ENCODE assay signal across 25 mouse cellular contexts in the genomic region with DNA sequence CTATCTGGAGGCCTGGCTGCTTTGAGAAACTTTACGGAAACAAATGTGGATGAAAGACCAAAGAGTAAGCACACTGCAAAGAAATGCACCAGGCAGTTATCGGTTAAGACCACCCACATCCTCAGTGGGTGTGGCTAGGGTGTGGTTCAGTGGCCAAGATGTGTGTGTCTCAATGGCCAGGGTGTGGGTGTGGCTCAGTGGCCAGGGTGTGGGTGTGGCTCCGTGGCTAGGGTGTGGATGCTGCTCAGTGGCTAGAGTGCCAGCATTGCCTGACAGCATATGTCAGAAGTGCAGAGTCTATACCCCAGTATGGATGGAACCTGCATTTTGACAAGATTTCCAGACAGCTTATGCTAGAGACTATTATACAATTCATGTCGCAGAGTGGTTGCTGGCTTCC. TPM values are rescaled to one million over a fixed set of nuclear protein-coding genes. Genes with fewer than 3 reads are reported as not detected.
DNase-seq lines count a peak whose midpoint lies in the region; ATAC-seq lines count a peak whose summit lies in the region.
"Had no signal": no experiment of that assay in that cellular context is flagged by ENCODE, and none has a peak within 500 bp of the region (broad histone marks: within the 10 kb centered on the region; RNA-seq: fewer than 3 reads in every experiment).

No protein-coding gene starts in this region.

- H3K4me2 ChIP-seq in limb, embryonic 15.5 days: no peak overlapping the region
- no peak overlapping the region for H3K4me2 ChIP-seq in forebrain, embryonic 11.5 days (ENCODE audit: low read depth, low read length, severe bottlenecking)
- H3K4me2 ChIP-seq: embryonic facial prominence, embryonic 12.5 days; heart, embryonic 12.5 days; hindbrain, embryonic 13.5 days; limb, embryonic 12.5 days; midbrain, embryonic 13.5 days; neural tube, embryonic 13.5 days had no signal

- peaks cover 4% of the 10 kb centered on the region; the same call in 1 of the 2 replicates for H3K4me1 ChIP-seq in limb, embryonic 15.5 days
- H3K4me1 ChIP-seq in limb, embryonic 10.5 days: no peaks in the 10 kb centered on the region
- no peaks in the 10 kb centered on the region for H3K4me1 ChIP-seq in forebrain, embryonic 11.5 days (replicated peaks; ENCODE audit: control insufficient read depth, insufficient read depth, low read length)
- H3K4me1 ChIP-seq: embryonic facial prominence, embryonic 12.5 days; heart, embryonic 12.5 days; limb, embryonic 12.5 days had no signal

- no peaks in the 10 kb centered on the region for H3K27me3 ChIP-seq in limb, embryonic 15.5 days
- no peaks in the 10 kb centered on the region for H3K27me3 ChIP-seq in limb, embryonic 10.5 days (ENCODE audit: low read depth, poor library complexity, severe bottlenecking)
- no peaks in the 10 kb centered on the region for H3K27me3 ChIP-seq in forebrain, embryonic 11.5 days (ENCODE audit: control insufficient read depth, insufficient read depth, low read length)
- H3K27me3 ChIP-seq: CH12.LX; embryonic facial prominence, embryonic 12.5 days; heart, embryonic 12.5 days; hindbrain, embryonic 13.5 days; limb, embryonic 12.5 days; midbrain, embryonic 13.5 days; neural tube, embryonic 13.5 days had no signal

- peak; percentile 62; the same call in 1 of the 2 replicates for ATAC-seq in limb, embryonic 15.5 days (ENCODE audit: insufficient number of reproducible peaks, low FRiP score, low TSS enrichment, low read depth)
- ATAC-seq in megakaryocyte progenitor cell, adult 5-6 weeks (replicated peaks; ENCODE audit: poor library complexity): peak; percentile 71
- no peak for ATAC-seq in forebrain, embryonic 11.5 days (replicated peaks; ENCODE audit: low FRiP score)
- ATAC-seq: activated CD4-positive, CD25-positive, alpha-beta regulatory T cell, adult 4 months; forebrain, embryonic 16.5 days; midbrain, embryonic 13.5 days had no signal

- H3K4me3 ChIP-seq in limb, embryonic 15.5 days: no peak overlapping the region
- no peak overlapping the region for H3K4me3 ChIP-seq in limb, embryonic 10.5 days
- no peak overlapping the region for H3K4me3 ChIP-seq in forebrain, embryonic 11.5 days (ENCODE audit: low read depth, low read length)
- H3K4me3 ChIP-seq: embryonic facial prominence, embryonic 12.5 days; heart, embryonic 12.5 days; hindbrain, embryonic 13.5 days; limb, embryonic 12.5 days; midbrain, embryonic 13.5 days; neural tube, embryonic 13.5 days had no signal

- no peaks in the 10 kb centered on the region for H3K36me3 ChIP-seq in limb, embryonic 15.5 days
- H3K36me3 ChIP-seq in limb, embryonic 10.5 days: no peaks in the 10 kb centered on the region
- no peaks in the 10 kb centered on the region for H3K36me3 ChIP-seq in forebrain, embryonic 11.5 days (ENCODE audit: control insufficient read depth, insufficient read depth, low read length)
- H3K36me3 ChIP-seq: embryonic facial prominence, embryonic 12.5 days; heart, embryonic 12.5 days; hindbrain, embryonic 13.5 days; limb, embryonic 12.5 days; midbrain, embryonic 13.5 days; neural tube, embryonic 13.5 days had no signal

- no peak overlapping the region for H3K9ac ChIP-seq in limb, embryonic 15.5 days
- H3K9ac ChIP-seq in forebrain, embryonic 11.5 days (ENCODE audit: low read length): no peak overlapping the region
- H3K9ac ChIP-seq: embryonic facial prominence, embryonic 12.5 days; heart, embryonic 12.5 days; hindbrain, embryonic 13.5 days; limb, embryonic 12.5 days; midbrain, embryonic 13.5 days; neural tube, embryonic 13.5 days had no signal

- H3K9me3 ChIP-seq in limb, embryonic 15.5 days: no peaks in the 10 kb centered on the region
- no peaks in the 10 kb centered on the region for H3K9me3 ChIP-seq in limb, embryonic 10.5 days (replicated peaks)
- no peaks in the 10 kb centered on the region for H3K9me3 ChIP-seq in forebrain, embryonic 11.5 days (ENCODE audit: control insufficient read depth, low read length)
- H3K9me3 ChIP-seq: embryonic facial prominence, embryonic 12.5 days; heart, embryonic 12.5 days; hindbrain, embryonic 13.5 days; limb, embryonic 12.5 days; midbrain, embryonic 13.5 days; neural tube, embryonic 13.5 days had no signal

- DNase-seq in limb, embryonic 10.5 days (ENCODE audit: low spot score): no peak
- peak; percentile 5 for DNase-seq in c-Kit-negative CD71-positive TER-119-positive erythroid progenitor cells, embryonic 14.5 days (ENCODE audit: low read depth, low spot score)
- DNase-seq in liver: peak; percentile 38
- no peak for DNase-seq in urinary bladder, postnatal 10 days (ENCODE audit: low spot score)
- DNase-seq in forebrain, embryonic 11.5 days (ENCODE audit: low spot score): no peak
- DNase-seq in thymus, postnatal 0 days (ENCODE audit: low spot score): no peak
- DNase-seq: adrenal gland, postnatal 14 days; cerebellum, adult 8-10 months; heart, postnatal 14 days; kidney, adult 9 months; lung, adult 18-20 months; lung, postnatal 4 days; spleen, adult 18-20 months; thymus, postnatal 36 days had no signal

- no peak overlapping the region for H3K27ac ChIP-seq in limb, embryonic 15.5 days
- H3K27ac ChIP-seq in limb, embryonic 10.5 days: no peak overlapping the region
- H3K27ac ChIP-seq in forebrain, embryonic 11.5 days (ENCODE audit: low read depth, low read length): no peak overlapping the region
- H3K27ac ChIP-seq: embryonic facial prominence, embryonic 12.5 days; hindbrain, embryonic 13.5 days; limb, embryonic 12.5 days; midbrain, embryonic 13.5 days; neural tube, embryonic 13.5 days had no signal

- 62% methylated on average over 4 of the region's 4 CpGs for WGBS in limb, embryonic 15.5 days
- 83% methylated on average over 4 of the region's 4 CpGs for WGBS in limb, embryonic 10.5 days
- WGBS in forebrain, embryonic 11.5 days: 89% methylated on average over 4 of the region's 4 CpGs

RNA-seq across cellular contexts. Expression of gene Ccdc60, which starts 34.9 kb away (rescaled TPM):
- polyA plus RNA-seq in limb, embryonic 15.5 days (2015; fragmentation: Nextera tagmentation; extraction: Ambion mirVana): 1.4 and 1.5 TPM in 2 replicates
- polyA plus RNA-seq in limb, embryonic 10.5 days (2016; fragmentation: Nextera tagmentation; extraction: Ambion mirVana): 0.53 and 1.1 TPM in 2 replicates
- total RNA-seq in megakaryocyte progenitor cell, adult 5-6 weeks (2015): not detected in 2 replicates
- total RNA-seq in megakaryocyte progenitor cell, adult 5-6 weeks (2017): 0.07 TPM in 1 of 2 replicates, not detected in the other
- 0.92 and 1.6 TPM in 2 replicates for polyA plus RNA-seq in forebrain, embryonic 11.5 days (2014; fragmentation: Nextera tagmentation; extraction: Ambion mirVana)
- 0.27 and 0.56 TPM in 2 replicates for polyA plus RNA-seq in thymus, postnatal 0 days (2015; fragmentation: Nextera tagmentation; extraction: Ambion mirVana)
- total RNA-seq: adrenal gland, postnatal 14 days; CH12.LX; heart, postnatal 14 days had no signal
- polyA plus RNA-seq: activated CD4-positive, CD25-positive, alpha-beta regulatory T cell, adult 4 months had no signal

Comparison
In these comparisons a context has a peak if more than half of its experiments do, and no peak if none do; other contexts are left out.
1. DNase-seq: peak in c-Kit-negative CD71-positive TER-119-positive erythroid progenitor cells, embryonic 14.5 days (single experiment) and liver (single experiment); none in limb, embryonic 10.5 days (single experiment), urinary bladder, postnatal 10 days (single experiment), forebrain, embryonic 11.5 days (single experiment) and thymus, postnatal 0 days (single experiment).